Mouse (Mus musculus) thymus, adult 2 months (tissue): ENCODE measurements around the gene Fam71b. TPM values are rescaled to one million over a fixed set of nuclear protein-coding genes. Genes with fewer than 3 reads are reported as not detected.

ENCODE experiments used
- DNase-seq: peaks from one replicate; pipeline ENCODE4 v3.0.0; 2021
- H3K27ac ChIP-seq: fragments of 200-500 bp; 2 replicates; pipeline ENCODE4 v1.5.1; 2012; ENCODE audit warnings: low read length, control low read depth; ENCODE audit not compliant: control insufficient read depth, insufficient read depth
- H3K27me3 ChIP-seq: fragments of 200-500 bp; 2 replicates; pipeline ENCODE4 v1.6.1; 2012; ENCODE audit warnings: mild to moderate bottlenecking, low read length, moderate library complexity, mixed read lengths; ENCODE audit not compliant: control insufficient read depth, insufficient read depth
- H3K36me3 ChIP-seq: fragments of 200-500 bp; 2 replicates; pipeline ENCODE4 v1.6.1; 2012; ENCODE audit warnings: mild to moderate bottlenecking, low read length, moderate library complexity; ENCODE audit not compliant: control insufficient read depth, insufficient read depth
- H3K4me1 ChIP-seq: fragments of 200-500 bp; replicated peaks from 2 replicates; pipeline ENCODE4 v1.6.1; 2012; ENCODE audit warnings: low read length; ENCODE audit not compliant: control insufficient read depth, insufficient read depth
- H3K4me3 ChIP-seq: fragments of 200-500 bp; 2 replicates; pipeline ENCODE4 v1.5.1; 2012; ENCODE audit warnings: mild to moderate bottlenecking, low read length, control low read depth, moderate library complexity; ENCODE audit not compliant: control insufficient read depth, insufficient read depth
- CTCF ChIP-seq: fragments of 200-500 bp; IDR thresholded peaks from 2 replicates; pipeline ENCODE4 v1.5.1; 2012; ENCODE audit warnings: mild to moderate bottlenecking, control low read depth, low read length, moderate library complexity, borderline replicate concordance; ENCODE audit not compliant: control insufficient read depth, poor library complexity, insufficient read depth; ENCODE audit errors: extremely low read depth
- POLR2A ChIP-seq: fragments of 200-500 bp; IDR thresholded peaks from 2 replicates; pipeline ENCODE4 v1.6.1; 2012; ENCODE audit warnings: mild to moderate bottlenecking, low read length, control low read depth, moderate library complexity; ENCODE audit not compliant: control insufficient read depth, poor library complexity, insufficient read depth; ENCODE audit errors: extremely low read depth
- WGBS: fragments of 180-500 bp; shearing (Covaris S2); methylation state at CpG from one replicate; pipeline ENCODE4 v1.1.7; 2018; 5-methylcytosine and 5-hydroxymethylcytosine counted together
- polyA plus RNA-seq: library from polyadenylated mRNA; depleted of rRNA; stranded (reverse); fragments of >200 nt; gene quantifications from 2 replicates; pipeline ENCODE4 v1.2.3, GENCODE M21; 2012; rRNA removed

The Fam71b gene
- polyA plus RNA-seq, 1 experiment: 2.6 TPM

DNA sequence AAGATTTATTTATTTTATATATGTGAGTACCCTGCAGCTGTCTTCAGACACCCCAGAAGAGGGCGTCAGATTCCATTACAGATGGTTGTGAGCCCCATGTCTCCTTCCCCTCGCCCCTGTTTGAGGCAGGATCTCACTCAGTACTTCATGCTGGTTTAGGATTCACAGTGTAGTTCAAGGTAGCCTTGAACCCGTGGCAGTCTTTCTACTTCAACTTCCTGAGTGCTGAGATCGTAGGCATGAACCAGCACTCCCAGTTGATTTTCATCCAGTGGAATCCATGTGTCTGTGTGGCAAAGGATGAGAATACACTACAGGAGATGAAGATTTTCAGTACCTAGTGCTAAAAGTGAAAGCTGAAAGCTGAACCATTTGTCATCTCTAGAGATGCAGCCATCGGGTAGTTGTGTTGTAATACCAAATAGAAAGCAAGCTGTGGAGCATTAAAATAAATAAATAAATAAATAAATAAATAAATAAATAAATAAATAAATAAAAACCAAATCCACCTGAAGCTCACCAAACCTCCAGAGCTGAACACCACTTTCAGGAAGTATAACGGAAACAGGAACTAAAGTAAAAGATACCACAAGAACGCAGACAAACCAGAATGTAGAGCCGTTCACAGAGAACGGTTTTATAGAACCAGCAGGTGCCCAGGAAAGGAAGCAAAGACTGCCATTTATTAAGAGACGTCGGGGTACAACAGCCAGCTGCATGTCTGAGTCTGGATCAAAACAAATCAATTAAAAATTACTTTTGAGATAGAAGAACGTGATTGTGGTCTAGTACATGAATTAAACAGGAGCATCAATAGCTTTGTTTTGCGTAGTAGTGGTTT lies 51.5 kb downstream of the Fam71b start:
- H3K27me3 ChIP-seq: no peaks in the 10 kb centered on the region
- peaks cover 12% of the 10 kb centered on the region for H3K4me1 ChIP-seq
- no peak for TF ChIP-seq POLR2A
- no peak for TF ChIP-seq CTCF
- H3K36me3 ChIP-seq: no peaks in the 10 kb centered on the region
- peak; percentile 35 for DNase-seq
- WGBS: 5% methylated on average over 13 of the region's 13 CpGs
- H3K4me3 ChIP-seq: no peak overlapping the region
- H3K27ac ChIP-seq: peak overlapping the region; percentile 54

- no peak for DNase-seq
- no peaks in the 10 kb centered on the region for H3K27me3 ChIP-seq
- WGBS: 67% methylated on average over 11 of the region's 11 CpGs
- H3K4me3 ChIP-seq: no peak overlapping the region
- no peak overlapping the region for H3K27ac ChIP-seq
- no peaks in the 10 kb centered on the region for H3K36me3 ChIP-seq
- no peak for TF ChIP-seq POLR2A
- no peak for TF ChIP-seq CTCF
- peaks cover 12% of the 10 kb centered on the region for H3K4me1 ChIP-seq
These were observed 53.2 kb downstream of the Fam71b start for GRCm38 (mm10) chr11:46449461-46450080.

DNA sequence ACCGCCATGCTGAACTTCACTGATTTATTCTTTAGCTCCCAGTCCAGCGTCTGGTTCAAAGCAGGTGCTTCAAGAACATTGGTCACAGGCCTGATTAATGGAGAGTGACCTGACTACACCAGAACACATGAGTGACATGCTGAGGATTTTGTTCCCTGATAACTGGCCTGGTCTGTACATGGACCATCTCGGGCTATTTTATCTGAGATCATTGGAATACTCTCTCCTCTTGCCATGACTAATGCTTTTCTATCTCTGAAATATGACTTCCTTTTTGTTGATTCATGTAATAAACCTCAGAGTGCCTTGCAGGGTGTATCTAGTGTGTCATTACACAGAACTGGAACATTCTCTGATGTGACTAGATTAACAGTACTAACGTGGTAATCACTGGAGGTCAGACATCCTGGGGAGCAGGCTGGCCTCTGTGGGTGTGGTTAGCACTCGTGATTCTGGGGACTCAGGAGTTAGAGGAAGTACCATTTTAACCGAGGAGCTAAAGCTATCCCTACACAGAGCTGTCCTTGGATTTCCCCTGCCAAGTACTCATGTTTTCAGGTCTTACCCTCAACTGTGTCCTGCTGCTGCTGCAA lies 58.2 kb downstream of the Fam71b start, which contains the start of gene Havcr2:
Havcr2 (plus strand) TSS at position 483 of the 593 bp plus-strand sequence.
- WGBS: 52% methylated on average over 6 of the region's 6 CpGs
- TF ChIP-seq CTCF (no peak), POLR2A (no peak)
- no peak for DNase-seq
- Histone ChIP-seq H3K4me3 (no peak within 1 kb of the TSS), H3K27me3 (no peaks in the 10 kb centered on the region), H3K36me3 (no peaks in the 10 kb centered on the region), H3K27ac (no peak within 1 kb of the TSS), H3K4me1 (peaks cover 2% of the 10 kb centered on the region)

Other genes with a start within 250 kb of the Fam71b start
- 0.37 and 0.58 TPM in 2 replicates for gene Nipal4, start 230.1 kb upstream of the Fam71b start, polyA plus RNA-seq
- gene Fndc9, start 161.0 kb upstream of the Fam71b start, polyA plus RNA-seq: 0.09 TPM in 1 of 2 replicates, not detected in the other
- 85.4 and 114 TPM in 2 replicates for gene Cyfip2, start 83.7 kb upstream of the Fam71b start, polyA plus RNA-seq
- gene Itk, start 7.0 kb upstream of the Fam71b start, polyA plus RNA-seq: 117 and 125 TPM in 2 replicates
- gene Med7, start 40.4 kb downstream of the Fam71b start, polyA plus RNA-seq: 26.2 and 28.2 TPM in 2 replicates
- 1.8 TPM in 2 replicates for gene Havcr2, start 58.4 kb downstream of the Fam71b start, polyA plus RNA-seq
- gene Gm12169, start 127.7 kb downstream of the Fam71b start, polyA plus RNA-seq: not detected in 2 replicates
- gene BC053393, start 175.0 kb downstream of the Fam71b start, polyA plus RNA-seq: 0.07 TPM in 1 of 2 replicates, not detected in the other
- gene Dppa1, start 232.7 kb downstream of the Fam71b start, polyA plus RNA-seq: 0.44 TPM in 1 of 2 replicates, not detected in the other